Mouse (Mus musculus) midbrain, embryonic 10.5 days (tissue): ENCODE results near the gene Fkbp6. TPM values are rescaled to one million over a fixed set of nuclear protein-coding genes. Genes with fewer than 3 reads are reported as not detected.

ENCODE experiments used
- DNase-seq: peaks from one replicate; pipeline ENCODE4 v3.0.0-alpha.2; 2017; ENCODE audit warnings: low spot score
- H3K27ac ChIP-seq: fragments of 300-500 bp; sonication (generic); replicated peaks from 2 replicates; pipeline ENCODE4 v1.5.1; 2016; ENCODE audit warnings: mild to moderate bottlenecking
- H3K27me3 ChIP-seq: fragments of 300-500 bp; sonication (generic); 2 replicates; pipeline ENCODE4 v1.6.1; 2016; ENCODE audit warnings: low read depth, mild to moderate bottlenecking; ENCODE audit not compliant: poor library complexity, severe bottlenecking
- H3K36me3 ChIP-seq: fragments of 300-500 bp; sonication (generic); 2 replicates; pipeline ENCODE4 v1.6.1; 2016; ENCODE audit warnings: mild to moderate bottlenecking, moderate library complexity
- H3K4me1 ChIP-seq: fragments of 300-500 bp; sonication (generic); 2 replicates; pipeline ENCODE4 v1.6.1; 2016
- H3K4me3 ChIP-seq: fragments of 300-500 bp; sonication (generic); 2 replicates; pipeline ENCODE4 v1.5.1; 2016; ENCODE audit warnings: mild to moderate bottlenecking, moderate library complexity
- H3K9me3 ChIP-seq: fragments of 300-500 bp; sonication (generic); replicated peaks from 2 replicates; pipeline ENCODE4 v1.6.1; 2016; ENCODE audit warnings: mild to moderate bottlenecking
- WGBS: fragments of 180-500 bp; shearing (Covaris S2); methylation state at CpG from one replicate; pipeline ENCODE4 v1.1.7; 2016; 5-methylcytosine and 5-hydroxymethylcytosine counted together
- polyA plus RNA-seq: library from polyadenylated mRNA; unstranded; fragments of >200 nt; fragmentation: Nextera tagmentation; extraction: Ambion mirVana; gene quantifications from 2 replicates; pipeline ENCODE4 v1.2.1, GENCODE M21; 2016

Fkbp6 gene
- polyA plus RNA-seq, 1 experiment from 2014 or later = not detected

GRCm38 (mm10) chr5:135301916-135302315 lies 47.9 kb downstream of the Fkbp6 start:
- Histone ChIP-seq H3K27me3 (no peaks in the 10 kb centered on the region), H3K36me3 (no peaks in the 10 kb centered on the region), H3K4me3 (no peak overlapping the region), H3K4me1 (0 out of 2 replicates have a peak, but pooled peaks cover 4% of the 10 kb centered on the region), H3K9me3 (no peaks in the 10 kb centered on the region), H3K27ac (no peak overlapping the region)
- DNase-seq = no peak
- 47% methylated on average over 3 of the region's 3 CpGs for WGBS

- Histone ChIP-seq H3K9me3 (no peaks in the 10 kb centered on the region), H3K4me1 (peaks cover 4% of the 10 kb centered on the region; the same call in 1 of the 2 replicates), H3K27me3 (no peaks in the 10 kb centered on the region), H3K27ac (no peak overlapping the region), H3K4me3 (no peak overlapping the region), H3K36me3 (no peaks in the 10 kb centered on the region)
- WGBS = 89% methylated on average over 2 of the region's 2 CpGs
- DNase-seq = no peak
Measured at GRCm38 (mm10) chr5:135292001-135292400, 57.8 kb downstream of the Fkbp6 start.

GRCm38 (mm10) chr5:135291193-135291592 lies 58.7 kb downstream of the Fkbp6 start:
- H3K9me3 ChIP-seq = no peaks in the 10 kb centered on the region
- no peak overlapping the region for H3K4me3 ChIP-seq
- no peaks in the 10 kb centered on the region for H3K36me3 ChIP-seq
- peaks cover 4% of the 10 kb centered on the region; the same call in 1 of the 2 replicates for H3K4me1 ChIP-seq
- no peaks in the 10 kb centered on the region for H3K27me3 ChIP-seq
- 50% methylated on average over 4 of the region's 4 CpGs for WGBS
- H3K27ac ChIP-seq = no peak overlapping the region
- DNase-seq = no peak

GRCm38 (mm10) chr5:135290703-135291102 lies 59.1 kb downstream of the Fkbp6 start:
- H3K27ac ChIP-seq = 0 out of 2 replicates have a peak overlapping the region, but pooled peaks have one; percentile 20
- no peaks in the 10 kb centered on the region for H3K27me3 ChIP-seq
- no peaks in the 10 kb centered on the region for H3K9me3 ChIP-seq
- DNase-seq = no peak
- 85% methylated on average over 6 of the region's 6 CpGs for WGBS
- H3K4me1 ChIP-seq = peaks cover 4% of the 10 kb centered on the region; the same call in 1 of the 2 replicates
- H3K4me3 ChIP-seq = no peak overlapping the region
- no peaks in the 10 kb centered on the region for H3K36me3 ChIP-seq

GRCm38 (mm10) chr5:135286926-135287325 lies 62.9 kb downstream of the Fkbp6 start:
- H3K36me3 ChIP-seq = no peaks in the 10 kb centered on the region
- H3K4me1 ChIP-seq = peaks cover 4% of the 10 kb centered on the region; the same call in 1 of the 2 replicates
- no peak overlapping the region for H3K4me3 ChIP-seq
- DNase-seq = no peak
- no peak overlapping the region for H3K27ac ChIP-seq
- no peaks in the 10 kb centered on the region for H3K27me3 ChIP-seq
- WGBS = 79% methylated on average over 5 of the region's 5 CpGs
- H3K9me3 ChIP-seq = no peaks in the 10 kb centered on the region

- H3K9me3 ChIP-seq = no peaks in the 10 kb centered on the region
- peak; percentile 83 for DNase-seq
- no peaks in the 10 kb centered on the region for H3K36me3 ChIP-seq
- WGBS = 1% methylated on average over 6 of the region's 6 CpGs
- no peaks in the 10 kb centered on the region for H3K27me3 ChIP-seq
- H3K27ac ChIP-seq = peak overlapping the region; percentile 4
- no peak overlapping the region for H3K4me3 ChIP-seq
- H3K4me1 ChIP-seq = peaks cover 3% of the 10 kb centered on the region; the same call in 1 of the 2 replicates
Measured at GRCm38 (mm10) chr5:135286185-135286584, 63.7 kb downstream of the Fkbp6 start.

GRCm38 (mm10) chr5:135285211-135285610 lies 64.6 kb downstream of the Fkbp6 start:
- no peak overlapping the region for H3K4me3 ChIP-seq
- 75% methylated on average over 3 of the region's 3 CpGs for WGBS
- no peaks in the 10 kb centered on the region for H3K36me3 ChIP-seq
- H3K27ac ChIP-seq = peak overlapping the region; percentile 2; the same call in 1 of the 2 replicates
- H3K9me3 ChIP-seq = no peaks in the 10 kb centered on the region
- no peaks in the 10 kb centered on the region for H3K27me3 ChIP-seq
- H3K4me1 ChIP-seq = peaks cover 4% of the 10 kb centered on the region; the same call in 1 of the 2 replicates
- DNase-seq = no peak

GRCm38 (mm10) chr5:135280226-135280625 lies 69.6 kb downstream of the Fkbp6 start:
- WGBS = 81% methylated on average over 9 of the region's 9 CpGs
- DNase-seq = no peak
- Histone ChIP-seq H3K27me3 (peaks cover 25% of the 10 kb centered on the region), H3K4me3 (no peak overlapping the region), H3K4me1 (peaks cover 16% of the 10 kb centered on the region), H3K9me3 (no peaks in the 10 kb centered on the region), H3K36me3 (no peaks in the 10 kb centered on the region), H3K27ac (no peak overlapping the region)

GRCm38 (mm10) chr5:135276597-135276996 lies 73.2 kb downstream of the Fkbp6 start:
- 5% methylated on average over 36 of the region's 36 CpGs for WGBS
- Histone ChIP-seq H3K4me1 (peaks cover 40% of the 10 kb centered on the region), H3K9me3 (no peaks in the 10 kb centered on the region), H3K27me3 (peaks cover 34% of the 10 kb centered on the region), H3K36me3 (no peaks in the 10 kb centered on the region), H3K4me3 (peak overlapping the region; percentile 44), H3K27ac (peak overlapping the region; percentile 82)
- DNase-seq = peak; percentile 51

GRCm38 (mm10) chr5:135274663-135275396 lies 75.0 kb downstream of the Fkbp6 start:
- Histone ChIP-seq H3K9me3 (no peaks in the 10 kb centered on the region), H3K4me3 (peak overlapping the region; percentile 39), H3K36me3 (no peaks in the 10 kb centered on the region), H3K4me1 (peaks cover 41% of the 10 kb centered on the region), H3K27me3 (peaks cover 34% of the 10 kb centered on the region), H3K27ac (peak overlapping the region; percentile 81)
- peak; percentile 46 for DNase-seq
- 12% methylated on average over 15 of the region's 15 CpGs for WGBS

- no peaks in the 10 kb centered on the region for H3K9me3 ChIP-seq
- no peaks in the 10 kb centered on the region for H3K36me3 ChIP-seq
- 66% methylated on average over 12 of the region's 12 CpGs for WGBS
- peak overlapping the region; percentile 63 for H3K27ac ChIP-seq
- H3K4me3 ChIP-seq = no peak overlapping the region
- peaks cover 37% of the 10 kb centered on the region for H3K4me1 ChIP-seq
- H3K27me3 ChIP-seq = peaks cover 24% of the 10 kb centered on the region
- DNase-seq = no peak
Measured at GRCm38 (mm10) chr5:135271563-135272165, 78.2 kb downstream of the Fkbp6 start.

GRCm38 (mm10) chr5:135270361-135270760 lies 79.5 kb downstream of the Fkbp6 start:
- Histone ChIP-seq H3K4me1 (peaks cover 31% of the 10 kb centered on the region), H3K36me3 (no peaks in the 10 kb centered on the region), H3K27me3 (peaks cover 11% of the 10 kb centered on the region), H3K27ac (no peak overlapping the region), H3K9me3 (no peaks in the 10 kb centered on the region), H3K4me3 (no peak overlapping the region)
- DNase-seq = no peak
- 84% methylated on average over 4 of the region's 4 CpGs for WGBS

GRCm38 (mm10) chr5:135269451-135269850 lies 80.4 kb downstream of the Fkbp6 start:
- peaks cover 26% of the 10 kb centered on the region for H3K4me1 ChIP-seq
- DNase-seq = no peak
- no peaks in the 10 kb centered on the region for H3K36me3 ChIP-seq
- peaks cover 2% of the 10 kb centered on the region for H3K27me3 ChIP-seq
- no peak overlapping the region for H3K4me3 ChIP-seq
- H3K9me3 ChIP-seq = no peaks in the 10 kb centered on the region
- H3K27ac ChIP-seq = 0 out of 2 replicates have a peak overlapping the region, but pooled peaks have one; percentile 64
- WGBS = 88% methylated on average over 8 of the region's 8 CpGs
